Mouse (Mus musculus): ENCODE data around the gene Zfp354c. TPM values are rescaled to one million over a fixed set of nuclear protein-coding genes. Genes with fewer than 3 reads are reported as not detected.

Gene Zfp354c
- polyA plus RNA-seq (2014; fragmentation: Illumina TruSeq; extraction: RNeasy Lipid Tissue Mini Kit (QIAGEN cat#74804); ENCODE audit: low read depth, low replicate concordance), result 0.72 TPM

DNA sequence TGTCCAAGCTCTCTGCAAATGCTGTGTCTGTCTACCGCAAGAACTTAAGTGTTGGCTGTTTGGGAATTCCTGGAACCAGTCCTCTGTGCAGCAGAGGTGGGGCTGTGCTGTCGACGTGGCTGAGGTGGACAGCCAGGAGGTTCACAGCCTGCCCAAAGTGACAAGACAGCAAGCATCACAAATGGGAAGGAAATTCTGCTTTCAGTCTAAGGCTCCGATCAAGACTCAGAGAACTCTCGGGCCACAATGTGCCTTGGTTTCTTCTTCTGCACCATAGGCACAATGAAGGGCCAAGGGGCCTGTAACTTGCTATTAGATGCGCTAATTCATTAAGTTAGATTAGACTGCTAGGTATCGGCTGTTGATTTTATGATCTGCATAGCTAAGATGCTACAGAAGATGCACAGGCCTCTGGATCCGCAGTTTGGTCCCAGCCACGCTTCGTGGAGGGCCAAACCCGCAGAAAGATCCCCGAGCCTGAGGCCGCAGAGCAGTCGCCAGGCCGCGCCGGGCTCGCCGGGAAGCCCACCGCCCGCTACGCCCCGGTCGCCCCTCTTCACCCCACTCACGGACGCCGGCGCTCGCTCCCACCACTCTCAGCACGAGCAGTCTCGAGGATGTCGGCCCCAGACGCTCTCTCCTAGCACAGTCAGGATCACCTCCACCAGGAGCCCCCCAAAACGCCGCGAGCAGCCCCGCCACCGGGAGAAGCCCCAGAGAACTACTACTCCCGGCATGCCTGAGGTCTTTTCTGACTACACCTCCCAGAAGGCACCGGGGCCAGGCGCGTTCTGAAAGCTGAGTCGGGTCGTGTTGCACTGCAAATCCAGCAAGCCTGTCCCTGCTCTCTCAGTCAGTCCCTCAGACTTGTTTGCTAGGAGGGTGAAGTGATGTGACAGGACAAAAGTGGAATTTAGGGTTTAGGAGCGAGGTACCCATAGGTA is at the start of gene Zfp354c:
TSS of gene Zfp354c (minus strand) at position 715 of the 944 bp plus-strand sequence.

DNA sequence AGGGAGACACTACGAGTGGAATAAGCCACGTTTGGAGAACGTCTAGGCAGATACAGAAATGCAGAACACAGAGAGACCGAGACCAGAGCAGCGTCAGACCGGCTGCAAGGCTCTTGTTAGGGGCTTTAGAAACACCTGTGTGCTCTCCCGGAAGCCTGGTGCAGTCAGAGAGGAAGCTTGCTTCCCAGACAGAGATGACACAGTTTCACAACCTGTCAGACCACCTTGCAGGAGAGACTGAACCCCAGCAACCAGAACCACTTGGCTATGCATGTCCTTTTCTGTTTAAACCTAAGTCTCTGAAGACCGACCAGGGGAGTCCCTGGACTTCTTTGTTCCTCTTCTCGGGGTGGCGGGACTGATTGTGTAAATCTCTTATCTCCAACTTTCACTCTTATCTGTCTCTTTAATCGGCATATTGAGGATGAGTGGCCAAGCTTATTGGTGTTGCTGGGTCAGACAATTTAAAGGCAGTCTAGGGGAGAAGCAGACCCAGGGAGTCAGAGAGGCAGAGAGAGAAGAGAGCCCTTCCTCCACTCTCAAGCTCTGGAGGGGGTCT is 22.7 kb upstream of the Zfp354c start, which contains the start of gene Grm6:
TSS of gene Grm6 (plus strand) at position 509 of the 559 bp plus-strand sequence.

DNA sequence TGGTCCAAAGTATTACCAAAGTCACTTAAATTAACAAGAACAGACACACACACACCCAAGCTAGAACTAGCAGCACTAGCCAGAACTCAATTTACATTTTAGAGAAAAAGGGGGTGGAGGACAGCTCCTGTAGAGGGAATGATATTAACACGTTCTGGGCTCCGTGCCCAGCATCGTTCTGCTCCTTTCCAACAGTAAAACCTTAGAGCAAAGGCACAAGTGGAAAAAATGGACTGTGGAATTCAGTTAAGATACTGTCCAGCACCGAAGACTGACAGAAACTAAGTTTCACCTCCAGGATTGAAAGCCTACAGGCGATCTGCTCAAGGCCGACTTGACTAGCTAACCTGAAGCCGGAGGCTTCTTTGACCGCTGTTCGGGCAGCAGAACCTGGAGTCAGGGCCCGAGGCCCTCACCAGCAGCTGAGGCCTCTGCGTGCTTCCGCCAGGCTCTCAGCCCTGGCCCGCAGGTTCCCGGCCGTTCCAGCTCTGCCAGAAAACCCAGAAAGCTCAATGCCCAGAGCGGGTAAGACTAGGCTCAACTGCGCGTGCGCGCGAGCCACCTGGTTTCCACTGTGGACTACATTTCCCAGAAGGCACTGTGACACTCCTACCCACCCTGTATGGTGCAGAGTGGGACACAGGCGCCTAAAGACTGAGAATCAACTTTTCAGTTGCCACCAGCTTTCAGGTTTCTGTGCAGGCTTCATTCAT is 13.7 kb upstream of the Zfp354c start, which contains the start of gene Zfp879:
TSS of gene Zfp879 (minus strand) at position 530 of the 713 bp plus-strand sequence.

Other genes starting within 250 kb of the Zfp354c start
- gene Adamts2, start 225.6 kb downstream of the Zfp354c start, polyA plus RNA-seq (2014; fragmentation: Illumina TruSeq; extraction: RNeasy Lipid Tissue Mini Kit (QIAGEN cat#74804); ENCODE audit: low read depth, low replicate concordance), result 0.58 TPM
- 0.50 TPM for gene Zfp879, start 13.8 kb upstream of the Zfp354c start, polyA plus RNA-seq (2014; fragmentation: Illumina TruSeq; extraction: RNeasy Lipid Tissue Mini Kit (QIAGEN cat#74804); ENCODE audit: low read depth, low replicate concordance)
- not detected for gene Grm6, start 23.0 kb upstream of the Zfp354c start, polyA plus RNA-seq (2014; fragmentation: Illumina TruSeq; extraction: RNeasy Lipid Tissue Mini Kit (QIAGEN cat#74804); ENCODE audit: low read depth, low replicate concordance)
- 1.6 TPM for gene Zfp454, start 59.9 kb upstream of the Zfp354c start, polyA plus RNA-seq (2014; fragmentation: Illumina TruSeq; extraction: RNeasy Lipid Tissue Mini Kit (QIAGEN cat#74804); ENCODE audit: low read depth, low replicate concordance)
- 10.5 TPM for gene Zfp2, start 88.4 kb upstream of the Zfp354c start, polyA plus RNA-seq (2014; fragmentation: Illumina TruSeq; extraction: RNeasy Lipid Tissue Mini Kit (QIAGEN cat#74804); ENCODE audit: low read depth, low replicate concordance)
- 4.4 TPM for gene Zfp354b, start 103.9 kb upstream of the Zfp354c start, polyA plus RNA-seq (2014; fragmentation: Illumina TruSeq; extraction: RNeasy Lipid Tissue Mini Kit (QIAGEN cat#74804); ENCODE audit: low read depth, low replicate concordance)
- gene 4933414I15Rik, start 116.0 kb upstream of the Zfp354c start, polyA plus RNA-seq (2014; fragmentation: Illumina TruSeq; extraction: RNeasy Lipid Tissue Mini Kit (QIAGEN cat#74804); ENCODE audit: low read depth, low replicate concordance), result not detected
- gene Prop1, start 126.0 kb upstream of the Zfp354c start, polyA plus RNA-seq (2014; fragmentation: Illumina TruSeq; extraction: RNeasy Lipid Tissue Mini Kit (QIAGEN cat#74804); ENCODE audit: low read depth, low replicate concordance), result not detected
- not detected for gene Olfr1378, start 138.8 kb upstream of the Zfp354c start, polyA plus RNA-seq (2014; fragmentation: Illumina TruSeq; extraction: RNeasy Lipid Tissue Mini Kit (QIAGEN cat#74804); ENCODE audit: low read depth, low replicate concordance)
- not detected for gene Olfr1377, start 154.2 kb upstream of the Zfp354c start, polyA plus RNA-seq (2014; fragmentation: Illumina TruSeq; extraction: RNeasy Lipid Tissue Mini Kit (QIAGEN cat#74804); ENCODE audit: low read depth, low replicate concordance)
- gene Olfr51, start 175.9 kb upstream of the Zfp354c start, polyA plus RNA-seq (2014; fragmentation: Illumina TruSeq; extraction: RNeasy Lipid Tissue Mini Kit (QIAGEN cat#74804); ENCODE audit: low read depth, low replicate concordance), result not detected
- not detected for gene Olfr54, start 186.5 kb upstream of the Zfp354c start, polyA plus RNA-seq (2014; fragmentation: Illumina TruSeq; extraction: RNeasy Lipid Tissue Mini Kit (QIAGEN cat#74804); ENCODE audit: low read depth, low replicate concordance)
- gene Olfr1375, start 220.4 kb upstream of the Zfp354c start, polyA plus RNA-seq (2014; fragmentation: Illumina TruSeq; extraction: RNeasy Lipid Tissue Mini Kit (QIAGEN cat#74804); ENCODE audit: low read depth, low replicate concordance), result not detected
- gene Zfp354a, start 231.5 kb upstream of the Zfp354c start, polyA plus RNA-seq (2014; fragmentation: Illumina TruSeq; extraction: RNeasy Lipid Tissue Mini Kit (QIAGEN cat#74804); ENCODE audit: low read depth, low replicate concordance), result 10.1 TPM